Mouse (Mus musculus) megakaryocyte, embryonic 14.5 days (primary cell): ENCODE data around the gene Rpl31. TPM values are rescaled to one million over a fixed set of nuclear protein-coding genes. Genes with fewer than 3 reads are reported as not detected.

Experiments
- H3K27me3 ChIP-seq: replicated peaks from 2 replicates; pipeline ENCODE3; 2012; ENCODE audit warnings: inconsistent platforms
- H3K36me3 ChIP-seq: replicated peaks from 2 replicates; pipeline ENCODE3; 2012; ENCODE audit warnings: low read length, inconsistent platforms, mixed read lengths
- H3K4me1 ChIP-seq: 2 replicates; pipeline ENCODE4 v1.6.1; 2012; ENCODE audit warnings: inconsistent platforms
- H3K4me3 ChIP-seq: replicated peaks from 2 replicates; pipeline ENCODE3; 2012; ENCODE audit warnings: moderate library complexity, mild to moderate bottlenecking, inconsistent platforms
- H3K9me3 ChIP-seq: 2 replicates; pipeline ENCODE4 v1.6.1; 2012; ENCODE audit warnings: inconsistent platforms
- FLI1 ChIP-seq: IDR thresholded peaks from 2 replicates; pipeline ENCODE4 v1.6.1; 2012; ENCODE audit warnings: low read length, inconsistent platforms, mixed read lengths
- GATA1 ChIP-seq: IDR thresholded peaks from 3 replicates; pipeline ENCODE4 v1.6.1; 2012; ENCODE audit warnings: mixed read lengths, low read length, inconsistent platforms, borderline replicate concordance
- polyA plus RNA-seq: library from polyadenylated mRNA; stranded (reverse); fragments of >175 nt; gene quantifications from 2 replicates; pipeline ENCODE4 v1.2.3, GENCODE M21; 2012; ENCODE audit warnings: low replicate concordance; ENCODE audit not compliant: insufficient read depth

The Rpl31 gene
- polyA plus RNA-seq, 1 experiment = 232 TPM

DNA sequence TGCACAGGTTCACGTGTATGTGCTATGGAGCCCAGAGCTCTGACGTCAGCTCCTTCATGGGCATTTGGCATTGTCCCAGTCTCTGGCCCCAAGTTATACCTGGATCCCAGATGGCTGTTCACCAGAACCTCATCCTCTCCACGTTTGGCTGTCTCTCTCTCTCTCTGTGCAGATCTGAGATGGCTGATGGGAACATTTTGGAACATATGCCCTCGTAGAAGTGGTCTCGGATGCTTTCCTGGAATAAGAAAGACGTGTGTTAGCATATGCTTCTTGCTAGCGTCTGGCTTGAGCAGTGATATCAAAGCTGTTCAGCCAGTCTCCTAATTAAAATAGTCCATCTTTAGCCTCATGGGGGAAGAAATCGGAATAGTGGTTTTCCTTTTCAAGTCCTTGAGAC is 30.9 kb upstream of the Rpl31 start:
- Histone ChIP-seq H3K9me3 (no peaks in the 10 kb centered on the region), H3K27me3 (peaks cover 49% of the 10 kb centered on the region), H3K4me1 (peaks cover 8% of the 10 kb centered on the region; the same call in 1 of the 2 replicates), H3K4me3 (no peak overlapping the region), H3K36me3 (peaks cover 87% of the 10 kb centered on the region)
- TF ChIP-seq FLI1 (no peak), GATA1 (no peak)

- Histone ChIP-seq H3K4me1 (peaks cover 8% of the 10 kb centered on the region; the same call in 1 of the 2 replicates), H3K27me3 (peaks cover 48% of the 10 kb centered on the region), H3K9me3 (no peaks in the 10 kb centered on the region), H3K36me3 (peaks cover 79% of the 10 kb centered on the region), H3K4me3 (no peak overlapping the region)
- TF ChIP-seq GATA1 (no peak), FLI1 (no peak)
These were observed 28.8 kb upstream of the Rpl31 start for GRCm38 (mm10) chr1:39338831-39339230.

- Histone ChIP-seq H3K4me3 (no peak overlapping the region), H3K4me1 (peaks cover 8% of the 10 kb centered on the region; the same call in 1 of the 2 replicates), H3K27me3 (peaks cover 45% of the 10 kb centered on the region), H3K36me3 (peaks cover 76% of the 10 kb centered on the region), H3K9me3 (no peaks in the 10 kb centered on the region)
- TF ChIP-seq FLI1 (no peak), GATA1 (no peak)
These were observed 28.2 kb upstream of the Rpl31 start for GRCm38 (mm10) chr1:39339455-39339854.

DNA sequence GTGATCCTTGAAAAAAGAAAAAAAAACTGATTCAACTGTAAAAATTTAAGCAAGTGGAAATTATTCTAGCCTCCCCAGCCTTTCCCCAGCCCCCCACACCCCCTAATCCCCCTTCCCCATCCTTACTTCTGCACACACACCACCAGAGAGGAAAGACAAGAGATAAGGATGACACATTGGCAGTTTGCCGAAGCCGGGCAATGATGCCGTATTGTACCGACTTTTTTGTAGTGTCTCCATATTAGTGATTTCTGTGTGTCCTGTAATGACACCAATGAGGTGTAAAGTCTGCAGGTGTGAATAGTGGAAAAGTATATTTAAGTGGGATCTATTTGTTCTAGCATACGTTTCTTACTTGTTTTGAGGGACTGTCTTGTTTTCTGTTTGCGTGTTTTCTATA is 27.5 kb upstream of the Rpl31 start:
- Histone ChIP-seq H3K4me3 (no peak overlapping the region), H3K4me1 (peaks cover 8% of the 10 kb centered on the region; the same call in 1 of the 2 replicates), H3K36me3 (peaks cover 76% of the 10 kb centered on the region), H3K9me3 (no peaks in the 10 kb centered on the region), H3K27me3 (peaks cover 43% of the 10 kb centered on the region)
- TF ChIP-seq FLI1 (no peak), GATA1 (no peak)

GRCm38 (mm10) chr1:39340647-39341046 is 27.0 kb upstream of the Rpl31 start:
- Histone ChIP-seq H3K4me1 (peaks cover 8% of the 10 kb centered on the region; the same call in 1 of the 2 replicates), H3K27me3 (peaks cover 39% of the 10 kb centered on the region), H3K36me3 (peaks cover 76% of the 10 kb centered on the region), H3K4me3 (no peak overlapping the region), H3K9me3 (no peaks in the 10 kb centered on the region)
- TF ChIP-seq FLI1 = no peak
- TF ChIP-seq GATA1 = no peak

GRCm38 (mm10) chr1:39341807-39342206 is 25.8 kb upstream of the Rpl31 start:
- H3K4me1 ChIP-seq = peaks cover 8% of the 10 kb centered on the region; the same call in 1 of the 2 replicates
- H3K9me3 ChIP-seq = no peaks in the 10 kb centered on the region
- TF ChIP-seq FLI1 (no peak), GATA1 (no peak)
- no peak overlapping the region for H3K4me3 ChIP-seq
- H3K36me3 ChIP-seq = peaks cover 75% of the 10 kb centered on the region
- H3K27me3 ChIP-seq = peaks cover 29% of the 10 kb centered on the region

DNA sequence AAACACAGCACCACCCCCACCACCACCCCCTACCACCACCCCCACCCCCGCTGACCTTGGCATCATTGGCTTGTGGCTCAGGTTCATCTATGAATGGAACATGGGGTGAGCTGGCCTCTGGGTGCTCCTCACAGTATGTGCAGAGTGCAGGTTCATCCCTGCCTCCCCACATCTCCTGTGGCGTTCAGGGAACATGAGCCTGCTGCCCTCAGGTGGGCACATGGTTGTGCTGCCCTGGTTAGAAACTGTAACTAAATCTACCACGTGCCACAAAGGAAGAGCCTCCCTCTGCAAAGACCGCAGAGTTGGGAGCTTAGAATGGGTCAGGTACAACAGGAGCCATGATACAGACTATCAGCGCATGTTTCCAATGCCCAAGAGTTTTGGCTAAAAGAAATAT is 24.4 kb upstream of the Rpl31 start:
- peaks cover 8% of the 10 kb centered on the region for H3K9me3 ChIP-seq
- H3K4me3 ChIP-seq = no peak overlapping the region
- H3K36me3 ChIP-seq = peaks cover 77% of the 10 kb centered on the region
- H3K4me1 ChIP-seq = peaks cover 8% of the 10 kb centered on the region; the same call in 1 of the 2 replicates
- TF ChIP-seq GATA1 (no peak), FLI1 (no peak)
- peaks cover 26% of the 10 kb centered on the region for H3K27me3 ChIP-seq

DNA sequence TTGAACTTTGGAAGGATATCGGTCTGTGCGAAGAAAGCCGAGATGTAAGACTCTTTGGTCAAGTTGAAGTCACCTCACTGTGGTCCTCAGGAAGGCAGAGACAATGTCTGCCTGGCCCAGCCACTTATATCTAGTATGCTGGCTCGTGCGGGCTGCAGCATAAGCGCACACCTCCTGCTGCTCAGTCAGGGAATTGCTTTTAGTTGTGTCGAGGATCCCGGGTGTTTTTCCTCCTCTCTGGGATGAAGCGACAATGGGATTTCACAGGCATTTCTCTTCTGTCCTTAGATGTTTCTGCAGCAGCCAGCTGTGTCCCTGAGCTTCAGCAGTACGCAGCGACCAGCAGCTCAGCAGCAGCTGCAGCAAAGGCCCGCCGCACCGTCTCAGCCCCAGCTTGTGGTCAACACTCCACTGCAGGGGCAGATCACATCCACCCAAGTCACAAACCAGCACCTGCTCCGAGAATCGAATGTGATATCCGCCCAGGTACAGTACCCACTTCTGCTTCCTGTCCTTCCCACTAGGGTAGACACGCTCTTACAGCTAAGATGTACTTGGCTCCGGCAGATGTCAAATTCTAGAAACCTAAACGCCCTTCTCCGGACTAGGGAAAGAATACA is 22.6 kb upstream of the Rpl31 start:
- H3K4me1 ChIP-seq = peaks cover 8% of the 10 kb centered on the region; the same call in 1 of the 2 replicates
- no peak overlapping the region for H3K4me3 ChIP-seq
- H3K36me3 ChIP-seq = peaks cover 78% of the 10 kb centered on the region
- H3K9me3 ChIP-seq = peaks cover 13% of the 10 kb centered on the region
- peaks cover 18% of the 10 kb centered on the region for H3K27me3 ChIP-seq
- TF ChIP-seq FLI1 (no peak), GATA1 (no peak)

DNA sequence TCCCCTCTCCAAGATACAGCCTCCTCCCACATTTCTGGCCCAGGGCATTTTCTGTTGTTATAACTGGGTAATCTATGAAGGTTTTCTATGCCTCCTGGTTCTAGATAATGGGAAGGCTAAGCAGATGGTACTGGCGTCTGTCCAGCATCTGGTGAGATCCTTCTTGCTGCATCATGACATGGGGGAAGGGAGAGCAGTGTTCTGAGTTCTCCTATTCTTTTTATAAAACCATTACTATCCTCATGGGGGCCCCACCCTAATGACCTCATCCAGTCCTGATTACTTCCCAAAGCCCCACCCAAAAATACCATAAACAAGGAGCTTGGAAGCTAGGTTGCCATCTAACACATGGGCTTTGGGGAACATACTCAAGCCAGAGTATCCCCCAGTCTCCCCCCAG is 18.6 kb upstream of the Rpl31 start:
- H3K9me3 ChIP-seq = peaks cover 33% of the 10 kb centered on the region
- TF ChIP-seq GATA1 = no peak
- no peak for TF ChIP-seq FLI1
- peaks cover 8% of the 10 kb centered on the region for H3K27me3 ChIP-seq
- H3K36me3 ChIP-seq = peaks cover 75% of the 10 kb centered on the region
- H3K4me3 ChIP-seq = no peak overlapping the region
- H3K4me1 ChIP-seq = no peaks in the 10 kb centered on the region

DNA sequence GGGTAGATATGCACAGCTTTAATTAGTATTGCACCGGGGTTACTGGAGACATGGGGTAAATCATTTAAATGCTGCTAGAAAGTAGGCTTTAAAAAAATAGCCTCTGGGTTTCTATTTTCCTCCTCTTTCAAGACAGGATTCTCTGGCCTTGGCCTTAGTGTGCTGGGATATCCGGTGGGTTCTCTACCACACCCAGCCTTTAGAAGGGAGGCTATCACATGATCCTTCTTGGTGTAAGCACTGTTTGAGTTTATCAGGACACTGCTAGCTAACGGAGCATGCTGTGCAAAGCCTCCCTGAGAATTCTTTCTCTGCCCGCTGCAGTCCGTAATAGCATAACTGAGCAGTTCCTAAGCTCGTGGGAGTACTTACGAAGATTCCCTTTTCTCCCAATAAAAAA is 18.2 kb upstream of the Rpl31 start:
- Histone ChIP-seq H3K9me3 (peaks cover 33% of the 10 kb centered on the region), H3K27me3 (peaks cover 8% of the 10 kb centered on the region), H3K4me3 (no peak overlapping the region), H3K36me3 (peaks cover 73% of the 10 kb centered on the region), H3K4me1 (no peaks in the 10 kb centered on the region)
- no peak for TF ChIP-seq FLI1
- TF ChIP-seq GATA1 = no peak
